Mouse (Mus musculus) naive thymus-derived CD4-positive, alpha-beta T cell, adult 2 months (primary cell): Measurements from ENCODE around the gene Sae1.
A peak's percentile ranks its signal among the peaks of the same experiment; 100 is the strongest.

Source experiments
- DNase-seq: peaks from one replicate; pipeline ENCODE4 v3.0.0-alpha.2; 2011; ENCODE audit warnings: low read depth

Gene Sae1

GRCm38 (mm10) chr7:16280721-16281120 lies 106.9 kb downstream of the Sae1 start:
- peak; percentile 3 for DNase-seq

GRCm38 (mm10) chr7:16274922-16275890 lies 112.4 kb downstream of the Sae1 start:
- peak; percentile 13 for DNase-seq

- DNase-seq, result peak; percentile 94
These were observed 113.9 kb downstream of the Sae1 start for GRCm38 (mm10) chr7:16273766-16274140.

GRCm38 (mm10) chr7:16273081-16273765 lies 114.4 kb downstream of the Sae1 start, which contains the start of gene Inafm1:
Inafm1 (minus strand) TSS chr7:16273617.
- peak; percentile 96 for DNase-seq

- DNase-seq, result no peak
These were observed 114.9 kb downstream of the Sae1 start for GRCm38 (mm10) chr7:16272681-16273080.

- DNase-seq, result no peak
These were observed 116.5 kb downstream of the Sae1 start for GRCm38 (mm10) chr7:16271139-16271538.
